Mouse (Mus musculus) small intestine, adult 2 months (tissue): ENCODE results near the gene Fosl2.
"Not testable (repeated sequence)": the region's sequence is repeated elsewhere in the genome, so short reads cannot be mapped to it uniquely, and the experiment has no call there.

Experiments used
- CTCF ChIP-seq: fragments of 200-500 bp; IDR thresholded peaks from 2 replicates; pipeline ENCODE4 v1.5.1; 2012; ENCODE audit warnings: low read depth, mild to moderate bottlenecking, control low read depth, inconsistent platforms, low read length, moderate library complexity, mixed read lengths; ENCODE audit not compliant: insufficient replicate concordance, insufficient read length; ENCODE audit errors: extremely low read depth
- POLR2A ChIP-seq: fragments of 200-500 bp; IDR thresholded peaks from 2 replicates; pipeline ENCODE4 v1.6.1; 2012; ENCODE audit warnings: low read depth, mild to moderate bottlenecking, control low read depth, inconsistent platforms, low read length, moderate library complexity

DNA sequence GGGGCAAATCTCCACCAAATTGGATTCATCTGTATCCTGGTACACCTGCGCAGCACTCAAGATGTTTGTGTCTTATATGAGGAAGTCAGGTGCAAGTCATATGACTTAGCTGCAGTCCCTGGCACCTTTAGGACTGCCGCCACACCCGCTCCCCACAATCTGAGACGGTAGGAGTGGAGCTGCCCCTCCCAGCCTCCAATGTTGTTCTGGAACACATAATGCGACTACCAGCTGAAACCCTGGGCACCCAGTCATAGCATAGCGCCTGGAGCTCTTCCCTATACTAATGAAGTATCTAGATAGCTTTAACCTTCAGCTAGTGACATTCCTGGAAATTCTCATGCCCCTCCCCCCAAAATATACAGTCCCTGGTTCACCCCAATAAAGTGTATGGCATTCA, 43.1 kb downstream of the Fosl2 start:
- not testable (repeated sequence) for TF ChIP-seq CTCF, POLR2A
